ENCODE assay signal across 7 mouse cellular contexts in the genomic region with DNA sequence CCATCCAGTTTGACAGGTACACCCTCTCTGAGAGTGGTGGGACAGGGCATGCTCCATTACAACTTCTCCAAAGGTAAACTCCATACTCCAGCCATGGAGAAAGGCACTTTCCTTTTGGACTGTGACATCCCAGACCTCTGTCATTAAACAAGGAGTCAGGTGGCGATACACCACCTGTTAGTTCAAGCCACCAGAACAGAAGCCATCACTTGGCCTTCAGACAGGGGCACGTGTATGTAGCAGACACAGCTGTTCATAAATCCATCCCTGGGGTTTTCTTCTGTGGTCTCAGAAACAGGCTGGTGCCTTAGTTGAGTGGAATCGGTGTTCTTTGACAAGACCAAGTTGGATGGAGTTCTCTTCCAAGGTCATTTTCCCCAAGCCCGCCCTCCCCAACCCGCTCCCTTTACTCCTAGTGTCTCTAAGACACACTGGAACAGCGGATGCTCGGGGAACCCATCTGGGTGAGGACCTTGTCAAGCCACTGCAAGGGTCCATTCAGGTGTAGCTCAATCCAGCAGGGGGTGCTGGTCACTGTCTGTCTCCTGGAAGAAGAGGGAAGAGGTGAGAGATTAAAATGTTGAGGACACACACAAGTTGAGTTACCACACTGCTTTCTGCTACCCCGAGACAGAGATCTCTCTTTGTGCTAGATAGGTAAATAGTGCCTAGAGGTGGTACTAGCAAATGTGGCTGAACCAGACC. TPM values are rescaled to one million over a fixed set of nuclear protein-coding genes. Genes with fewer than 3 reads are reported as not detected.
A peak's percentile ranks its signal among the peaks of the same experiment; 100 is the strongest.
DNase-seq lines count a peak whose midpoint lies in the region.

No protein-coding gene starts in this region.

- DNase-seq in kidney, adult 9 months: peak; percentile 50
- DNase-seq in kidney, adult 11 months: no peak
- peak; percentile 46 for DNase-seq in ES-CJ7 (ENCODE audit: low read depth, low spot score)
- DNase-seq in adrenal gland, postnatal 14 days: peak; percentile 65
- DNase-seq in naive thymus-derived CD4-positive, alpha-beta T cell, adult 2 months (ENCODE audit: low read depth): peak; percentile 55
- DNase-seq in right cerebral cortex, postnatal 14 days: no peak
- no peak for DNase-seq in urinary bladder, postnatal 4 days (ENCODE audit: low spot score in 2 of 2)

RNA-seq across cellular contexts. Expression of gene Aagab, which starts 47.5 kb away (rescaled TPM):
- 20.7 and 20.8 TPM in 2 replicates for total RNA-seq in adrenal gland, postnatal 14 days (2021)

RNA-seq across cellular contexts. Expression of gene Iqch, which starts 47.7 kb away (rescaled TPM):
- total RNA-seq in adrenal gland, postnatal 14 days (2021): 0.30 and 0.44 TPM in 2 replicates

Comparison
In these comparisons a context has a peak if more than half of its experiments do, and no peak if none do; other contexts are left out.
1. DNase-seq: peak in kidney, adult 9 months (single experiment), ES-CJ7 (single experiment), adrenal gland, postnatal 14 days (single experiment) and naive thymus-derived CD4-positive, alpha-beta T cell, adult 2 months (single experiment); none in kidney, adult 11 months (single experiment), right cerebral cortex, postnatal 14 days (single experiment) and urinary bladder, postnatal 4 days (0 of 2).